Mouse (Mus musculus) hindbrain, embryonic 11.5 days (tissue): ENCODE measurements at regions not wholly inside any gene's neighbourhood (a gene's known extent, or its start where the extent isn't known, plus 50 kb on each side); places are given as distances from the start of the nearest gene placed in this dataset.
A peak's percentile ranks its signal among the peaks of the same experiment; 100 is the strongest.

Source experiments
- ATAC-seq: fragments of 200-750 bp; cut with Nextera tagmentation; 2 replicates; pipeline ENCODE4 v1.8.0; 2017; ENCODE audit warnings: mild to moderate bottlenecking, moderate TSS enrichment, moderate library complexity; ENCODE audit not compliant: low FRiP score
- DNase-seq: peaks from one replicate; pipeline ENCODE4 v3.0.0-alpha.2; 2015; ENCODE audit warnings: low spot score
- H3K27ac ChIP-seq: fragments of 300-500 bp; sonication (generic); 2 replicates; pipeline ENCODE4 v1.5.1; 2014; ENCODE audit warnings: mild to moderate bottlenecking, low read depth, low read length
- H3K27me3 ChIP-seq: fragments of 300-500 bp; sonication (generic); 2 replicates; pipeline ENCODE4 v1.6.1; 2014; ENCODE audit warnings: mild to moderate bottlenecking, low read length, moderate library complexity, mixed read lengths; ENCODE audit not compliant: control insufficient read depth, insufficient read depth
- H3K36me3 ChIP-seq: fragments of 300-500 bp; sonication (generic); 2 replicates; pipeline ENCODE4 v1.6.1; 2014; ENCODE audit warnings: mild to moderate bottlenecking, low read length, moderate library complexity, mixed read lengths; ENCODE audit not compliant: control insufficient read depth, insufficient read depth
- H3K4me1 ChIP-seq: fragments of 300-500 bp; sonication (generic); replicated peaks from 2 replicates; pipeline ENCODE4 v1.6.1; 2014; ENCODE audit warnings: low read length, mixed read lengths; ENCODE audit not compliant: control insufficient read depth, insufficient read depth
- H3K4me2 ChIP-seq: fragments of 300-500 bp; sonication (generic); replicated peaks from 2 replicates; pipeline ENCODE4 v1.6.1; 2014; ENCODE audit warnings: mild to moderate bottlenecking, low read depth, low read length
- H3K4me3 ChIP-seq: fragments of 300-500 bp; sonication (generic); 2 replicates; pipeline ENCODE4 v1.5.1; 2014; ENCODE audit warnings: low read depth, low read length
- H3K9ac ChIP-seq: fragments of 300-500 bp; sonication (generic); 2 replicates; pipeline ENCODE4 v1.6.1; 2014; ENCODE audit warnings: low read depth, low read length
- H3K9me3 ChIP-seq: fragments of 300-500 bp; sonication (generic); 2 replicates; pipeline ENCODE4 v1.6.1; 2016; ENCODE audit warnings: low read length; ENCODE audit not compliant: control insufficient read depth
- WGBS: fragments of 180-500 bp; shearing (Covaris S2); extraction: QIAGEN DNeasy Blood & Tissue Kit; methylation state at CpG from one replicate; pipeline ENCODE4 v1.1.7; 2014; 5-methylcytosine and 5-hydroxymethylcytosine counted together

- Histone ChIP-seq H3K36me3 (no peaks in the 10 kb centered on the region), H3K9ac (no peak overlapping the region), H3K4me1 (no peaks in the 10 kb centered on the region), H3K4me2 (no peak overlapping the region), H3K27me3 (peaks cover 37% of the 10 kb centered on the region), H3K27ac (no peak overlapping the region), H3K4me3 (no peak overlapping the region), H3K9me3 (no peaks in the 10 kb centered on the region)
- WGBS = 31% methylated on average over 9 of the region's 9 CpGs
- DNase-seq = peak; percentile 25
- peak; percentile 79 for ATAC-seq
Measured at GRCm38 (mm10) chr12:99039497-99040322, 119.3 kb downstream of the Ttc8 start.

GRCm38 (mm10) chr12:99041606-99042005 is 121.2 kb downstream of the Ttc8 start:
- Histone ChIP-seq H3K9me3 (no peaks in the 10 kb centered on the region), H3K4me1 (no peaks in the 10 kb centered on the region), H3K27me3 (peaks cover 26% of the 10 kb centered on the region), H3K36me3 (no peaks in the 10 kb centered on the region), H3K4me3 (no peak overlapping the region), H3K9ac (no peak overlapping the region), H3K4me2 (no peak overlapping the region), H3K27ac (no peak overlapping the region)
- peak; percentile 26 for DNase-seq
- ATAC-seq = no peak
- 51% methylated on average over 4 of the region's 4 CpGs for WGBS

- Histone ChIP-seq H3K36me3 (no peaks in the 10 kb centered on the region), H3K27ac (no peak overlapping the region), H3K4me2 (no peak overlapping the region), H3K9me3 (no peaks in the 10 kb centered on the region), H3K4me1 (no peaks in the 10 kb centered on the region), H3K4me3 (no peak overlapping the region), H3K9ac (no peak overlapping the region), H3K27me3 (peaks cover 16% of the 10 kb centered on the region)
- no peak for ATAC-seq
- 83% methylated on average over 16 of the region's 16 CpGs for WGBS
- DNase-seq = no peak
Measured at GRCm38 (mm10) chr12:99042918-99043862, 122.8 kb downstream of the Ttc8 start.

- H3K4me3 ChIP-seq = no peak overlapping the region
- ATAC-seq (no peak), DNase-seq (no peak)
- 67% methylated on average over 5 of the region's 5 CpGs for WGBS
- peaks cover 16% of the 10 kb centered on the region for H3K27me3 ChIP-seq
- no peak overlapping the region for H3K9ac ChIP-seq
- no peak overlapping the region for H3K27ac ChIP-seq
- H3K9me3 ChIP-seq = no peaks in the 10 kb centered on the region
- no peak overlapping the region for H3K4me2 ChIP-seq
- no peaks in the 10 kb centered on the region for H3K4me1 ChIP-seq
- H3K36me3 ChIP-seq = no peaks in the 10 kb centered on the region
Measured at GRCm38 (mm10) chr12:99044477-99044876, 124.1 kb downstream of the Ttc8 start.

GRCm38 (mm10) chr12:99050426-99050825 is 130.1 kb downstream of the Ttc8 start:
- ATAC-seq (no peak), DNase-seq (no peak)
- Histone ChIP-seq H3K9ac (no peak overlapping the region), H3K27me3 (no peaks in the 10 kb centered on the region), H3K4me3 (no peak overlapping the region), H3K4me2 (no peak overlapping the region), H3K27ac (no peak overlapping the region), H3K36me3 (no peaks in the 10 kb centered on the region), H3K9me3 (no peaks in the 10 kb centered on the region), H3K4me1 (no peaks in the 10 kb centered on the region)
- WGBS = 74% methylated on average over 2 of the region's 2 CpGs

DNA sequence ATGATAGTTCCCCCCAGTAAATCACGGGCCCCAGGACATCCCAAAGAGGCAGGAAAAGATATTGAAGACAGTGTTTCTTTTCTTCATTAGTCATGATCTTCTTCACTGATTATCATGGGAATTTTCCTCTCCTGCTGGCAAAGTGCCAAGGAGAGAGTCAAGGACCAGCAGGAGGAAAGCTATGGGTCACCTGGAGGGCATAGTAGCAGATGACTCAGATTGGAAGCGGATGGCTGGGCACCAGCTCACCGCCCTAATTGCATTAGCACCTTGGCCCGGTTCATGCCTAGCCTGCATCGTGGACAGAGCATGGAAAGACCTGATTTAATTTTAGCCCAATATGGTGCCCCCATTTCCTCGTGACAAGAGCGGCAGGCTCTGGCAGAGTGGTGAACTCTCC is 132.2 kb downstream of the Ttc8 start:
- 86% methylated on average over 7 of the region's 7 CpGs for WGBS
- Histone ChIP-seq H3K4me3 (no peak overlapping the region), H3K9me3 (no peaks in the 10 kb centered on the region), H3K36me3 (no peaks in the 10 kb centered on the region), H3K9ac (no peak overlapping the region), H3K4me1 (no peaks in the 10 kb centered on the region), H3K4me2 (no peak overlapping the region), H3K27ac (no peak overlapping the region), H3K27me3 (no peaks in the 10 kb centered on the region)
- ATAC-seq (no peak), DNase-seq (no peak)

DNA sequence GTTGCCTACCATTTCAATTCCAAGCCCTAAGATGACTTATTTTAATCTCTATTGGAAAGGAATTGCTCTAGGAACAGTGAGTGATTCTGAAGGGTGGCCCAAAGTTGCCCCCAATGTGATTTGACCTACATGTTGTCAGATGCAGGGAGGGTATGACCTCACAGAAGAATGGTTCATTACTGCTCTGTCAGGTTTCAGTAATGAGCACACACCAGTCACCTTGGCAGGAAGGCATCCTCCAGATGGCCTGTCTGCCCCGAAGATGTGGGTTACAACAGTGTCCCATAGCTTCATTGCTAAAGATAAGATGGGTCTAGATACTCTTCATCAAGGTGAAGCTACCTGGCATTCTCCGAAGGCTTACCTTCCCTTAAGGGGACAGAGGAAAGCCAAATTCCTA is 137.1 kb downstream of the Ttc8 start:
- no peak for DNase-seq
- Histone ChIP-seq H3K36me3 (no peaks in the 10 kb centered on the region), H3K9me3 (no peaks in the 10 kb centered on the region), H3K9ac (no peak overlapping the region), H3K4me1 (no peaks in the 10 kb centered on the region), H3K27me3 (no peaks in the 10 kb centered on the region), H3K4me3 (no peak overlapping the region), H3K4me2 (no peak overlapping the region), H3K27ac (no peak overlapping the region)
- 89% methylated on average over 2 of the region's 2 CpGs for WGBS
- no peak for ATAC-seq

GRCm38 (mm10) chr12:99058916-99059315 is 138.5 kb downstream of the Ttc8 start:
- DNase-seq = no peak
- Histone ChIP-seq H3K27ac (no peak overlapping the region), H3K4me3 (no peak overlapping the region), H3K4me2 (no peak overlapping the region), H3K4me1 (no peaks in the 10 kb centered on the region), H3K27me3 (no peaks in the 10 kb centered on the region), H3K9me3 (no peaks in the 10 kb centered on the region), H3K9ac (no peak overlapping the region), H3K36me3 (no peaks in the 10 kb centered on the region)
- ATAC-seq = no peak
- 80% methylated on average over 2 of the region's 2 CpGs for WGBS
